ENCODE assay signal across 8 mouse cellular contexts in the genomic region with DNA sequence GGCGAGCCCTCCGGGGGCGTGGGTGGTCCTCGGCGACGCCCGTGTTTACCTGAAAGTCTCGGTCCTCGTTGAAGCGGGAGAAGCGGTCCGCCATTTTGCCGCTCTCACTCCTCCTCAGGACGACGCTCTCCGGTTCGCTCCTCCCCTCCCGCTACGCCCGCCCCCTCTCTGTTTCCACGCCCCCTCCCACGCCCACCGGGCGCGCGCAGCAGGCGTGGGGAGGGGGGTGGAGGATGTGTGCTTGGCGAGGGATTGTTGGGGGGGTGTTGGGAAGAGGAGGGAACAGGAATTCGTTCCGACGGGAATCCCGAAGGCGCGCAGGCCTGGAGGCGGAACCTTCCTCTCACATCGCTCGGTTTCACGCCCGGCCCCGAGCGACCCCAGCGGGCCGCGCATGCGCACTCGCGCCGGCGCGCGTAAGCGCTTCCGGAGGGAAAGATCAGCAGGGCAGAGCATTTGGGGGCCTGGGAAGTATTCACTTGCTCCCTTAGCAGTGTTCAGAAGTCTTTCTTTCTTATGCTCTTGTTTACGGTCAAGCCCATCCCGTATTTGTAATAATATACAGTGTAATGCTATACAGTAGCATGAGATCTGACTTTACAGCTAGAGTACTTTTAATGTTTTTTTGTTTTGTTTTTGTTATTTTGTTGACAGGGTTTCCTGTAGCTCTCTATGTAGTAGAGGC. TPM values are rescaled to one million over a fixed set of nuclear protein-coding genes. Genes with fewer than 3 reads are reported as not detected.
DNase-seq lines count a peak whose midpoint lies in the region; ATAC-seq lines count a peak whose summit lies in the region.

A gene (minus strand): TSS at position 362 of the 685 bp plus-strand sequence.

- ATAC-seq in erythroblast, adult 5-6 weeks (replicated peaks; ENCODE audit: low FRiP score, poor library complexity, severe bottlenecking) = peak; percentile 98
- peak; percentile 98 for ATAC-seq in kidney, embryonic 15.5 days (replicated peaks; ENCODE audit: low FRiP score)
- ATAC-seq in monocyte, adult 5-6 weeks (replicated peaks; ENCODE audit: insufficient number of reproducible peaks, low FRiP score, low TSS enrichment, poor library complexity, severe bottlenecking) = peak; percentile 96

- peak; percentile 89 to 91 for DNase-seq in B cell, adult 2 months
- peak; percentile 99 for DNase-seq in brain, adult 2 months (ENCODE audit: low read depth, low spot score)
- peak; percentile 98 for DNase-seq in heart, embryonic 10.5 days (ENCODE audit: low spot score)
- DNase-seq in liver = peak; percentile 93
- DNase-seq in spleen, postnatal 4 days (ENCODE audit: low spot score in 2 of 2) = peak; percentile 88 to 95

- peaks cover 14% of the 10 kb centered on the region for H3K4me1 ChIP-seq in heart, embryonic 10.5 days
- peaks cover 23% of the 10 kb centered on the region for H3K4me1 ChIP-seq in kidney, embryonic 15.5 days

- peak within 1 kb of the TSS; percentile 99 for H3K27ac ChIP-seq in heart, embryonic 10.5 days
- H3K27ac ChIP-seq in kidney, embryonic 15.5 days = peak within 1 kb of the TSS; percentile 95

- WGBS in heart, embryonic 10.5 days = under 1% methylated on average over 54 of the region's 55 CpGs
- 0% methylated on average over 46 of the region's 55 CpGs for whole genome bisulfite sequencing in kidney, embryonic 15.5 days

- no peaks in the 10 kb centered on the region for H3K27me3 ChIP-seq in heart, embryonic 10.5 days (ENCODE audit: insufficient read depth, poor library complexity, severe bottlenecking)
- no peaks in the 10 kb centered on the region for H3K27me3 ChIP-seq in kidney, embryonic 15.5 days

- H3K4me3 ChIP-seq in heart, embryonic 10.5 days = peak within 1 kb of the TSS; percentile 92
- peak within 1 kb of the TSS; percentile 99 for H3K4me3 ChIP-seq in kidney, embryonic 15.5 days (replicated peaks)

- H3K9ac ChIP-seq in kidney, embryonic 15.5 days = peak within 1 kb of the TSS; percentile 97

- H3K4me2 ChIP-seq in kidney, embryonic 15.5 days = peak within 1 kb of the TSS; percentile 62

- H3K36me3 ChIP-seq in heart, embryonic 10.5 days = peaks cover under 1% of the 10 kb centered on the region; the same call in 1 of the 2 replicates
- peaks cover 2% of the 10 kb centered on the region for H3K36me3 ChIP-seq in kidney, embryonic 15.5 days

- H3K9me3 ChIP-seq in heart, embryonic 10.5 days = no peaks in the 10 kb centered on the region
- no peaks in the 10 kb centered on the region for H3K9me3 ChIP-seq in kidney, embryonic 15.5 days (replicated peaks)

RNA-seq across cellular contexts. Expression of the gene that starts here (rescaled TPM):
- total RNA-seq in erythroblast, adult 5-6 weeks (2015; ENCODE audit: low replicate concordance) = 28.6 and 32.3 TPM in 2 replicates
- 59.6 and 66.8 TPM in 2 replicates for total RNA-seq in erythroblast, adult 5-6 weeks (2017; ENCODE audit: low replicate concordance)
- polyA plus RNA-seq in heart, embryonic 10.5 days (2016; fragmentation: Nextera tagmentation; extraction: Ambion mirVana) = 45.7 and 47.0 TPM in 2 replicates
- polyA plus RNA-seq in kidney, embryonic 15.5 days (2015; fragmentation: Nextera tagmentation; extraction: Ambion mirVana) = 57.4 and 62.1 TPM in 2 replicates
- total RNA-seq in monocyte, adult 5-6 weeks (2017) = 25.6 to 52.6 TPM (median 34.8 TPM) in 3 replicates

Comparison
In these comparisons a context has a peak if more than half of its experiments do, and no peak if none do; other contexts are left out.
1. Peak in every context shown above with its lines: DNase-seq, ATAC-seq, H3K4me3 ChIP-seq and H3K27ac ChIP-seq.